Mouse (Mus musculus): ENCODE measurements at regions not wholly inside any gene's neighbourhood (a gene's known extent, or its start where the extent isn't known, plus 50 kb on each side); places are given as distances from the start of the nearest gene placed in this dataset.

- TF ChIP-seq CTCF (conservative IDR thresholded peaks at IDR 0.05; ENCODE audit: insufficient read depth, insufficient read length, low read depth, low read length) (no peak), POLR2A (IDR thresholded peaks at IDR 0.05; ENCODE audit: low read depth, low read length) (no peak)
Measured at GRCm38 (mm10) chr12:16477572-16477971, 133.2 kb downstream of the Lpin1 start.

All from kidney, adult 2 months (tissue).